Mouse (Mus musculus): ENCODE measurements at regions not wholly inside any gene's neighbourhood (a gene's known extent, or its start where the extent isn't known, plus 50 kb on each side); places are given as distances from the start of the nearest gene placed in this dataset.

GRCm38 (mm10) chr3:51080415-51080814, 143.8 kb upstream of the Noct start:
- no peak for ATAC-seq (ENCODE audit: insufficient number of reproducible peaks, low FRiP score, low TSS enrichment)

GRCm38 (mm10) chr3:51080855-51081254, 143.4 kb upstream of the Noct start:
- no peak for ATAC-seq (ENCODE audit: insufficient number of reproducible peaks, low FRiP score, low TSS enrichment)

- no peak for ATAC-seq (ENCODE audit: insufficient number of reproducible peaks, low FRiP score, low TSS enrichment)
Observed at GRCm38 (mm10) chr3:51082831-51083575, 141.2 kb upstream of the Noct start.

GRCm38 (mm10) chr3:51083583-51083982, 140.7 kb upstream of the Noct start:
- ATAC-seq (ENCODE audit: insufficient number of reproducible peaks, low FRiP score, low TSS enrichment) = no peak

- no peak for ATAC-seq (ENCODE audit: insufficient number of reproducible peaks, low FRiP score, low TSS enrichment)
Observed at GRCm38 (mm10) chr3:51086441-51086849, 137.8 kb upstream of the Noct start.

- ATAC-seq (ENCODE audit: insufficient number of reproducible peaks, low FRiP score, low TSS enrichment) = no peak
Observed at GRCm38 (mm10) chr3:51087076-51087475, 137.2 kb upstream of the Noct start.

GRCm38 (mm10) chr3:51089036-51089669, 135.1 kb upstream of the Noct start:
- ATAC-seq (ENCODE audit: insufficient number of reproducible peaks, low FRiP score, low TSS enrichment) = no peak

GRCm38 (mm10) chr3:51091478-51091877, 132.8 kb upstream of the Noct start:
- no peak for ATAC-seq (ENCODE audit: insufficient number of reproducible peaks, low FRiP score, low TSS enrichment)

GRCm38 (mm10) chr3:51092079-51093028, 131.9 kb upstream of the Noct start:
- ATAC-seq (ENCODE audit: insufficient number of reproducible peaks, low FRiP score, low TSS enrichment) = no peak

GRCm38 (mm10) chr3:51095847-51096447, 128.3 kb upstream of the Noct start:
- ATAC-seq (ENCODE audit: insufficient number of reproducible peaks, low FRiP score, low TSS enrichment) = peak; percentile 62

- ATAC-seq (ENCODE audit: insufficient number of reproducible peaks, low FRiP score, low TSS enrichment) = peak; percentile 37; the same call in 1 of the 2 replicates
Observed at GRCm38 (mm10) chr3:51096545-51096944, 127.7 kb upstream of the Noct start.

GRCm38 (mm10) chr3:51097362-51097761, 126.9 kb upstream of the Noct start:
- ATAC-seq (ENCODE audit: insufficient number of reproducible peaks, low FRiP score, low TSS enrichment) = peak; percentile 50; the same call in 1 of the 2 replicates

- no peak for ATAC-seq (ENCODE audit: insufficient number of reproducible peaks, low FRiP score, low TSS enrichment)
Observed at GRCm38 (mm10) chr3:51099966-51100365, 124.3 kb upstream of the Noct start.

- ATAC-seq (ENCODE audit: insufficient number of reproducible peaks, low FRiP score, low TSS enrichment) = no peak
Observed at GRCm38 (mm10) chr3:51108639-51109202, 115.5 kb upstream of the Noct start.

GRCm38 (mm10) chr3:51111241-51111640, 113.0 kb upstream of the Noct start:
- no peak for ATAC-seq (ENCODE audit: insufficient number of reproducible peaks, low FRiP score, low TSS enrichment)

- ATAC-seq (ENCODE audit: insufficient number of reproducible peaks, low FRiP score, low TSS enrichment) = no peak
Observed at GRCm38 (mm10) chr3:51112351-51112750, 111.9 kb upstream of the Noct start.

GRCm38 (mm10) chr3:51115921-51116320, 108.3 kb upstream of the Noct start:
- ATAC-seq (ENCODE audit: insufficient number of reproducible peaks, low FRiP score, low TSS enrichment) = no peak

GRCm38 (mm10) chr3:51118706-51119105, 105.5 kb upstream of the Noct start:
- ATAC-seq (ENCODE audit: insufficient number of reproducible peaks, low FRiP score, low TSS enrichment) = no peak

GRCm38 (mm10) chr3:51120522-51120921, 103.7 kb upstream of the Noct start:
- ATAC-seq (ENCODE audit: insufficient number of reproducible peaks, low FRiP score, low TSS enrichment) = peak; percentile 50; the same call in 1 of the 2 replicates
